Mouse (Mus musculus) heart, embryonic 11.5 days (tissue): ENCODE measurements around the gene Scgb2b17. TPM values are rescaled to one million over a fixed set of nuclear protein-coding genes. Genes with fewer than 3 reads are reported as not detected.
"Not testable (repeated sequence)": the region's sequence is repeated elsewhere in the genome, so short reads cannot be mapped to it uniquely, and the experiment has no call there.

Experiments
- ATAC-seq: fragments of 200-750 bp; cut with Nextera tagmentation; replicated peaks from 2 replicates; pipeline ENCODE4 v1.8.0; 2017; ENCODE audit warnings: moderate library complexity; ENCODE audit not compliant: insufficient number of reproducible peaks, low FRiP score, low TSS enrichment
- H3K27ac ChIP-seq: fragments of 300-500 bp; sonication (generic); 2 replicates; pipeline ENCODE4 v1.5.1; 2014; ENCODE audit warnings: mild to moderate bottlenecking, low read depth, low read length
- H3K27me3 ChIP-seq: fragments of 300-500 bp; sonication (generic); 2 replicates; pipeline ENCODE4 v1.6.1; 2014; ENCODE audit warnings: mild to moderate bottlenecking, low read length, mixed read lengths; ENCODE audit not compliant: control insufficient read depth, insufficient read depth
- H3K36me3 ChIP-seq: fragments of 300-500 bp; sonication (generic); 2 replicates; pipeline ENCODE4 v1.6.1; 2014; ENCODE audit warnings: mild to moderate bottlenecking, low read length, moderate library complexity, mixed read lengths; ENCODE audit not compliant: control insufficient read depth, insufficient read depth
- H3K4me1 ChIP-seq: fragments of 300-500 bp; sonication (generic); 2 replicates; pipeline ENCODE4 v1.6.1; 2014; ENCODE audit warnings: low read length; ENCODE audit not compliant: control insufficient read depth, insufficient read depth
- H3K4me2 ChIP-seq: fragments of 300-500 bp; sonication (generic); 2 replicates; pipeline ENCODE4 v1.6.1; 2014; ENCODE audit warnings: mild to moderate bottlenecking, moderate library complexity
- H3K4me3 ChIP-seq: fragments of 300-500 bp; sonication (generic); 2 replicates; pipeline ENCODE4 v1.5.1; 2014; ENCODE audit warnings: low read depth, low read length
- H3K9ac ChIP-seq: fragments of 300-500 bp; sonication (generic); 2 replicates; pipeline ENCODE4 v1.6.1; 2014; ENCODE audit warnings: mild to moderate bottlenecking, low read depth, low read length, moderate library complexity
- H3K9me3 ChIP-seq: fragments of 300-500 bp; sonication (generic); replicated peaks from 2 replicates; pipeline ENCODE4 v1.6.1; 2016; ENCODE audit warnings: low read length; ENCODE audit not compliant: control insufficient read depth
- polyA plus RNA-seq: library from polyadenylated mRNA; unstranded; fragments of >200 nt; fragmentation: Nextera tagmentation; extraction: Ambion mirVana; gene quantifications from 2 replicates; pipeline ENCODE4 v1.2.1, GENCODE M21; 2014

Gene Scgb2b17
- not detected in 2 replicates for polyA plus RNA-seq

DNA sequence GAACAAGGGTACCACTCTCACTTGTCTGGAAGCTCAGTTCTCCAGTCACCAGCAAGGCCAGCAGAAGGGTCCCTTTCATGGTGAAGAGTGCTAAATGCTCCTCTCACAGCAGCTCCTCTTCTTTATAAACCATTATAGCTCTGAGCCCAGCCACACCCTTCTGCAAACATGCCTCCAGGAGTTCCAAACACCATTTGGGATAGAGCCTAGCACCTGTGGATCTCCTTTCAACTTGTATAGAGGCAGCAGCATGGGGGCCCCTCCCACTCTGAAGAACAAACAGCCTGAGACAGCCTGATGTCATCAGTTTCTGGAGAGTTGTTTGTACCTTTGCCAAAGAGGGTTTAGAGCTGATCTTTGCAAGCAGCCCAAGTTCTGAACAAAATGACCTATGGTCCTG lies at the start of gene Scgb2b17:
Scgb2b17 (minus strand) TSS at position 101 of the 400 bp plus-strand sequence.
- ATAC-seq, H3K4me1 ChIP-seq: not testable (repeated sequence)

DNA sequence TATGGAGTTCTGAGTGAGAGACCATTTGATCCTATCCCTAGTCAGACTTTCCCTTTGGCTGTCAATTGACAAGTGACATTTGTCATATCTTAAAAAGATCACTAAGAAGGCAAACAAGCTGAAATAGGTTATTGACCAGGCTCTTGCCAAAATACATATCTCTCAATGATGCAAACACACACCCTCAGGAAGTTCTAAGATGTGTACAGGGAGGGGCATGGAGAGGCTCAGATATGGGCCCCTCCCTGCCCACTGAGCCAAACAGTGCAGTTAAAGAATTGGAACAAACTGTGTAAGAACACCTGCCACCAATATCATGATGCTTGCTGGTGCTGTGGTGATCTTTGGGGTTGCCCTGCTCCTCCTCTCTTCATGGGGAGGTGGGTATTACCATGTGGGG lies 6.8 kb upstream of the Scgb2b17 start, which contains the start of gene Scgb1b17:
Scgb1b17 (plus strand) TSS at position 301 of the 400 bp plus-strand sequence.
- not testable (repeated sequence) for H3K27me3 ChIP-seq, H3K9me3 ChIP-seq, H3K36me3 ChIP-seq, H3K9ac ChIP-seq, ATAC-seq, H3K4me3 ChIP-seq, H3K4me1 ChIP-seq, H3K27ac ChIP-seq, H3K4me2 ChIP-seq

More for the DNA sequence above, at the start of gene Scgb2b17:
- H3K9ac ChIP-seq, H3K9me3 ChIP-seq, H3K27ac ChIP-seq, H3K36me3 ChIP-seq, H3K4me3 ChIP-seq, H3K4me2 ChIP-seq, H3K27me3 ChIP-seq: not testable (repeated sequence)

Other genes with a start within 250 kb of the Scgb2b17 start
- gene Scgb2b15, start 226.9 kb downstream of the Scgb2b17 start, polyA plus RNA-seq: not detected in 2 replicates
- gene Scgb1b15, start 220.0 kb downstream of the Scgb2b17 start, polyA plus RNA-seq: not detected in 2 replicates
- gene Scgb1b17, start 6.9 kb upstream of the Scgb2b17 start, polyA plus RNA-seq: not detected in 2 replicates
- not detected in 2 replicates for gene Scgb2b18, start 117.3 kb upstream of the Scgb2b17 start, polyA plus RNA-seq
- gene Scgb1b18, start 129.0 kb upstream of the Scgb2b17 start, polyA plus RNA-seq: not detected in 2 replicates
- not detected in 2 replicates for gene Scgb2b19, start 223.8 kb upstream of the Scgb2b17 start, polyA plus RNA-seq
- not detected in 2 replicates for gene Scgb1b19, start 230.7 kb upstream of the Scgb2b17 start, polyA plus RNA-seq